27 mouse cellular contexts compared by ENCODE assay signal in genomic region chr6:50457551-50458348, GRCm38 (mm10). TPM values are rescaled to one million over a fixed set of nuclear protein-coding genes. Genes with fewer than 3 reads are reported as not detected.
DNase-seq lines count a peak whose midpoint lies in the region; ATAC-seq lines count a peak whose summit lies in the region.
"Had no signal": no experiment of that assay in that cellular context is flagged by ENCODE, and none has a peak within 500 bp of the region (broad histone marks: within the 10 kb centered on the region; RNA-seq: fewer than 3 reads in every experiment).

No protein-coding gene starts in this region.

- H3K9me3 ChIP-seq in intestine, embryonic 16.5 days (ENCODE audit: control insufficient read depth, low read length), result no peaks in the 10 kb centered on the region
- H3K9me3 ChIP-seq in intestine, embryonic 15.5 days, result no peaks in the 10 kb centered on the region
- no peaks in the 10 kb centered on the region for H3K9me3 ChIP-seq in hindbrain, embryonic 12.5 days (replicated peaks)
- H3K9me3 ChIP-seq: limb, embryonic 13.5 days; lung, embryonic 15.5 days; midbrain, embryonic 13.5 days; neural tube, embryonic 13.5 days; stomach, embryonic 15.5 days had no signal

- H3K27me3 ChIP-seq in intestine, embryonic 16.5 days (replicated peaks; ENCODE audit: control insufficient read depth, insufficient read depth, low read length), result no peaks in the 10 kb centered on the region
- H3K27me3 ChIP-seq in intestine, embryonic 15.5 days (replicated peaks), result no peaks in the 10 kb centered on the region
- no peaks in the 10 kb centered on the region for H3K27me3 ChIP-seq in hindbrain, embryonic 12.5 days
- H3K27me3 ChIP-seq: Patski; stomach, embryonic 15.5 days had no signal

- no peak for ATAC-seq in intestine, embryonic 16.5 days
- ATAC-seq in intestine, embryonic 15.5 days, result no peak
- peak; percentile 18; the same call in 1 of the 2 replicates for ATAC-seq in megakaryocyte, adult 5-6 weeks (ENCODE audit: poor library complexity, severe bottlenecking)
- no peak for ATAC-seq in hindbrain, embryonic 12.5 days (ENCODE audit: low FRiP score)
- ATAC-seq: forebrain, postnatal 0 days; midbrain, embryonic 13.5 days; Patski had no signal

- no peak overlapping the region for H3K9ac ChIP-seq in intestine, embryonic 16.5 days (ENCODE audit: low read depth, low read length)
- H3K9ac ChIP-seq in intestine, embryonic 15.5 days, result no peak overlapping the region
- no peak overlapping the region for H3K9ac ChIP-seq in hindbrain, embryonic 12.5 days
- H3K9ac ChIP-seq: forebrain, postnatal 0 days; hindbrain, embryonic 14.5 days; limb, embryonic 13.5 days; liver, embryonic 14.5 days; lung, embryonic 15.5 days; midbrain, embryonic 13.5 days; neural tube, embryonic 13.5 days; stomach, embryonic 15.5 days had no signal

- H3K4me3 ChIP-seq in intestine, embryonic 16.5 days (ENCODE audit: low read length), result no peak overlapping the region
- no peak overlapping the region for H3K4me3 ChIP-seq in intestine, embryonic 15.5 days (replicated peaks)
- H3K4me3 ChIP-seq in hindbrain, embryonic 12.5 days, result no peak overlapping the region
- H3K4me3 ChIP-seq: erythroblast, embryonic 14.5 days; limb, embryonic 13.5 days; lung, embryonic 15.5 days; midbrain, embryonic 13.5 days; stomach, embryonic 15.5 days had no signal

- WGBS in intestine, embryonic 16.5 days, result 70% methylated on average over 12 of the region's 12 CpGs
- WGBS in intestine, embryonic 15.5 days, result 75% methylated on average over 12 of the region's 12 CpGs
- WGBS in hindbrain, embryonic 12.5 days, result 89% methylated on average over 12 of the region's 12 CpGs

- H3K4me2 ChIP-seq in intestine, embryonic 16.5 days (ENCODE audit: low read depth, low read length), result no peak overlapping the region
- H3K4me2 ChIP-seq in intestine, embryonic 15.5 days (replicated peaks), result no peak overlapping the region
- H3K4me2 ChIP-seq in hindbrain, embryonic 12.5 days (replicated peaks), result no peak overlapping the region
- H3K4me2 ChIP-seq: heart, embryonic 11.5 days; limb, embryonic 13.5 days; lung, embryonic 15.5 days; midbrain, embryonic 13.5 days; stomach, embryonic 15.5 days had no signal

- H3K4me1 ChIP-seq in intestine, embryonic 16.5 days (ENCODE audit: control insufficient read depth, insufficient read depth, low read length), result peaks cover 21% of the 10 kb centered on the region
- peaks cover 14% of the 10 kb centered on the region; the same call in 1 of the 2 replicates for H3K4me1 ChIP-seq in intestine, embryonic 15.5 days (replicated peaks)
- H3K4me1 ChIP-seq in hindbrain, embryonic 12.5 days, result peaks cover 18% of the 10 kb centered on the region

- no peaks in the 10 kb centered on the region for H3K36me3 ChIP-seq in intestine, embryonic 16.5 days (ENCODE audit: control insufficient read depth, insufficient read depth, low read length)
- no peaks in the 10 kb centered on the region for H3K36me3 ChIP-seq in intestine, embryonic 15.5 days
- no peaks in the 10 kb centered on the region for H3K36me3 ChIP-seq in hindbrain, embryonic 12.5 days
- H3K36me3 ChIP-seq: limb, embryonic 13.5 days; lung, embryonic 15.5 days; midbrain, embryonic 13.5 days; neural tube, embryonic 13.5 days; stomach, embryonic 15.5 days had no signal

- peak overlapping the region; percentile 44 for H3K27ac ChIP-seq in intestine, embryonic 16.5 days (ENCODE audit: low read length)
- H3K27ac ChIP-seq in intestine, embryonic 15.5 days, result no peak overlapping the region
- H3K27ac ChIP-seq in hindbrain, embryonic 12.5 days, result no peak overlapping the region
- H3K27ac ChIP-seq: hindbrain, embryonic 14.5 days; kidney, postnatal 0 days; limb, embryonic 13.5 days; liver, embryonic 14.5 days; lung, embryonic 15.5 days; midbrain, embryonic 13.5 days; neural tube, embryonic 13.5 days; stomach, embryonic 15.5 days had no signal

- DNase-seq in urinary bladder, postnatal 14 days (ENCODE audit: low spot score), result peak; percentile 35
- DNase-seq in urinary bladder, postnatal 10 days (ENCODE audit: low spot score), result no peak
- DNase-seq in spleen, postnatal 4 days (ENCODE audit: low spot score in 2 of 2), result no peak
- DNase-seq: adrenal gland, postnatal 10 days; cerebellum, adult 2 months; forebrain, postnatal 0 days; gastrocnemius, postnatal 10 days; heart, postnatal 36 days; kidney, adult 8-10 months; lung, postnatal 36 days; thymus, adult 18-20 months; thymus, postnatal 25 days had no signal

RNA-seq across cellular contexts. Expression of gene Osbpl3, which starts 1.7 kb away (rescaled TPM):
- polyA plus RNA-seq in intestine, embryonic 16.5 days (2015; fragmentation: Nextera tagmentation; extraction: Ambion mirVana), result 7.0 and 9.0 TPM in 2 replicates
- 7.4 TPM in 2 replicates for polyA plus RNA-seq in intestine, embryonic 15.5 days (2015; fragmentation: Nextera tagmentation; extraction: Ambion mirVana)
- 9.0 and 10.7 TPM in 2 replicates for total RNA-seq in megakaryocyte, adult 5-6 weeks (2015)
- total RNA-seq in megakaryocyte, adult 5-6 weeks (2017), result 15.5 and 17.9 TPM in 2 replicates
- 8.3 and 8.6 TPM in 2 replicates for polyA plus RNA-seq in hindbrain, embryonic 12.5 days (2016; fragmentation: Nextera tagmentation; extraction: Ambion mirVana)
- polyA plus RNA-seq: erythroblast, embryonic 14.5 days had no signal
